Mouse (Mus musculus): ENCODE measurements around the gene Wdr61.

Gene Wdr61

DNA sequence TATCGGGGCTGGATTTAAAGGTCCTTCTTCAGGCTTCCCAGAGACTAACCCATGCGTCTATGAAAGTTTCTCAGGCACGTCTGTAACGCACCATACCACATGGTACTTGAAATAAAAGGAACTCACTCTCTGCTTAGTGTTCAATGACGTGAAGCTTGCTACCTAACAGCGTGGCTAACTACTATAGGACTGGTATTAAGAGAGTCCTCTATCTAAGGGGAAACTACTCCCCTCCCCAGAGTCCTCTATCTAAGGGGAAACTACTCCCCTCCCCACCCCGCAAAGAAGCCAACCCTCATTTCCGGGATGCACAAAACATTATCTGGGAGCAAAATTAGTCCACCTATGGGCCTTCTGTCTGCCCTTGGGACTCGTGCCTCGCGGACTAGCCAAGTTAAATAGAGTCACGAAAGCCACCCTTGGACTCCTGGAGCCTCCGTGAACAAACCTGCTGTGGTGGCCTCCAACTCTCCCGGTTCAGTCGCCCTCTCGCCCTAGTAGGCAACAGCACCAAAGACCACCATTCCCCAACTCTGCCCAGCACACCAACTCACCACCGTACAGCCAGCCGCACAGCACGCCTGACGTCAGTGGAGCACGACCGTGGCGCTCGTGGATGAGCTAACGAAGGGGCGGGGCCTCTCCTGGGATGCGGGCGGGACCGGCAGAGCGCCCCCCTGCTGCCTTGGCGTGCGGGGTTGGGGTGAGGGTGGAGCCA is at the start of gene Wdr61:
Gene Wdr61 (minus strand): TSS at position 599 of the 718 bp plus-strand sequence.
- DNase-seq (ENCODE audit: low read depth, low spot score) = peak; percentile 89

GRCm38 (mm10) chr9:54784003-54784402 is 49.7 kb upstream of the Wdr61 start:
- DNase-seq (ENCODE audit: low read depth, low spot score) = no peak

DNA sequence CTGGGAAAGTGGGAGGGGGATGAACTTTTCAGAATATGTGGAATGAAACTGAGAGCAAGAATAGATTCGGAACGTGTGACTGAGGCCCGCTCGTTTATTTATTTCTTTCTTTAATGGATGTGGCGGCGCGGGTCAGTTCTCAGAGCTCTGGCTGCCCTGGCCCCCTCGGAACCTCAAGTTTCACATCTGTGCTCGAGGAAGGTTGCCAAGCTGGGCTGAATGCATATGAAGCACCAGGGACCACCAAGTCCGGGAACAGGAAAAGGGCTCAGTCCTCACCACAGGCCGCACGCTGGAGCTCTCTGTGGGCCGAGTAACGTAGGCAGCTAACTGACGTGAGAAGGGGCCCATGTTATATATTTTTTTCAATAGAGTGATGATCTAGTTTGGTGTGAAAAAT is 48.2 kb upstream of the Wdr61 start:
- no peak for DNase-seq (ENCODE audit: low read depth, low spot score)

- DNase-seq (ENCODE audit: low read depth, low spot score) = no peak
Observed at GRCm38 (mm10) chr9:54779280-54779679, 45.0 kb upstream of the Wdr61 start.

DNA sequence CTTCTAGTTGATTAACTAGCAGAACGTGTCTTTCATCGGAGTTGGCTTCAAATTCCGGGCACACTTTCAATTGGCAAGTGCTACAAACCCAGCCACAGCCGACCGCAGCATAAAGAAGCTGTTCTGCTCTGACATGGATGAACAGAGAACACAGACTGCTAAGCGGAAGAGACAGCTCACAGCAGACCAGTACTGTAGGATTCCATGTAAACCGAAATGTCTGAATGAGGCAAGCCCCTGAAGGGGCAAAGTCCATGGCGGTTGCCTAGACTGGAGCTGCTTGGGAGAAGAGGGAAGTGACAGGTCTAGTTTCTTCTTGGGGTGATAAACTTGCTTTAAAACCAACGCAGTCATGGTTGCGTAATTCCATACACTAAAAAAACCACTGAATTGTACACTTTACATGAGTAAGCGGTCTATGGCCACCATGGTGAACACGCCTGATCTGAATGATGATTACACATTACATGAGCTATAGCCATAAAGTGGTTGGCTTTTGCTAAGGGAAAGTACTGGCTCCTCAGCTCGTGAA is 42.2 kb upstream of the Wdr61 start:
- DNase-seq (ENCODE audit: low read depth, low spot score) = no peak

- no peak for DNase-seq (ENCODE audit: low read depth, low spot score)
Observed at GRCm38 (mm10) chr9:54770140-54770780, 35.9 kb upstream of the Wdr61 start.

DNA sequence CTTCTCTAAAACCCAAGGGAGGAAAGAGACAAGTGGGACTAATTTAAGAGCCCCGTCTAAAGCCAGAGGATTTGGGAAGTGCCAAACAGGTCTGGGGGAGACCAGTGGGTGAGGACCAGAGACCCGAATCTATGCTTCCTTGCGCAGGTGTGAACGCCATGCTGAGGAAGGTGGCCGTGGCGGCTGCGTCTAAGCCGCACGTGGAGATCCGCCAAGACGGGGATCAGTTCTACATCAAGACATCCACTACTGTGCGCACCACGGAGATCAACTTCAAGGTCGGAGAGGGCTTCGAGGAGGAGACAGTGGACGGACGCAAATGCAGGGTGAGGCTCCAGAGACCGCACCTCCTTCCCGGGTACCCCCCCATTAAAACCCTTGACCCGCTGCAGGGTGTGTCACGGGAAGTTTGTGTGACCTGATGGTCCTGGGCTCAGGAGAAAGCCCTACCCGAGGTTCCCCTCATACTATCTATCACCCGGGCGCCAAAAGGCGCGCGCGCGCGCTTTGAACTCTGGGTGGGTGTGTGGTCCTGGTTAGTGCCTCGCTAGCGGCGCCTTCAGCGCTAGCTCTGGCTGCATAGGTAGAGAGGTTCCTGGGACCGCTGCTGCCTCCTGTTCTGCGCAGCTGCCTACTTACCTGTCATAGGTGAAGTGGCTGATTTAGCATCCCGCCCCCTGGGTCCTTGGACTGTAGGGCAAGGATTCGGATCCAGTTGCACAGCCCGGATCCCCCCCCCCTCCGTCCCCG is 31.2 kb upstream of the Wdr61 start:
- no peak for DNase-seq (ENCODE audit: low read depth, low spot score)

- no peak for DNase-seq (ENCODE audit: low read depth, low spot score)
Observed at GRCm38 (mm10) chr9:54764561-54765217, 30.4 kb upstream of the Wdr61 start, which contains the start of gene Crabp1. Gene Crabp1, plus strand, starts transcription at chr9:54764748.

- no peak for DNase-seq (ENCODE audit: low read depth, low spot score)
Observed at GRCm38 (mm10) chr9:54764091-54764490, 29.8 kb upstream of the Wdr61 start.

DNA sequence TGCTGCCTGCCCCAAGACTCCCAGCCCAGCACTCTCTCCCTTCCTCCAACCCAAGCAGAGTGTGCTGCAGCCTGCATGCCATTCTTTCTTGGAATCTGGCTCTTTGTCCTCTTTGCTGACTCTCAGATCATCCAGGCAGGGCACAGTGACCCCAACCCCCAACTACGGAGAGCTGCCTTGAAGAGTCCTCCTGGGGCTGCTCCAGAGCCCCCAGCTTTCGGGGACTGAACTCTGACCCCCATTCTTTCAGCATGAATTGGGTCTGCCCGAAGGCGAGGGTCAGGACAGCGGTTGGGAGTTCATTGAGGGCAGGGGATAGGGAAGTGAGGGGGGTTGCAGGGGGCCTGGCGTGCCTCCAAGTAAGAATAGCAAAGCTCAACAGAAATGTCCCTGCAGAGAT is 25.3 kb upstream of the Wdr61 start:
- no peak for DNase-seq (ENCODE audit: low read depth, low spot score)

DNA sequence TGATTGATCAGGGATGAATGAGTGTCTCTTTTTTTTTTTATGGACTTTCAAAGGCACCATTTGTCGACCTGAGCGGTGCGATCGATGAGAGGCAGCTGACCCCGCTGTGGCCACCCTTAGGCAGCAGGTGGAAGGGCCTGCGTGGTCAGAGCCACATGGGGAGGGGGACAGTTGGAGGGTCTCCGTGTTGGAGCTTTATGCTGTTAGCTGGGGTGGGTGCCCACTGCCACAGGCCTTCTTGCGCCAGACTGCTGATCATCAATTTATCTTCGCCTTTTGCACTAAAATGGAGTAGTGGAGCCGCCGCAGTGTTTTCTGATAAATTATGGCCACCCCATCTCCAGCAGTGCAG is 18.6 kb upstream of the Wdr61 start:
- DNase-seq (ENCODE audit: low read depth, low spot score) = no peak

- DNase-seq (ENCODE audit: low read depth, low spot score) = no peak
Observed at GRCm38 (mm10) chr9:54752201-54752943, 18.1 kb upstream of the Wdr61 start.

- DNase-seq (ENCODE audit: low read depth, low spot score) = no peak
Observed at GRCm38 (mm10) chr9:54751684-54752083, 17.4 kb upstream of the Wdr61 start.

DNA sequence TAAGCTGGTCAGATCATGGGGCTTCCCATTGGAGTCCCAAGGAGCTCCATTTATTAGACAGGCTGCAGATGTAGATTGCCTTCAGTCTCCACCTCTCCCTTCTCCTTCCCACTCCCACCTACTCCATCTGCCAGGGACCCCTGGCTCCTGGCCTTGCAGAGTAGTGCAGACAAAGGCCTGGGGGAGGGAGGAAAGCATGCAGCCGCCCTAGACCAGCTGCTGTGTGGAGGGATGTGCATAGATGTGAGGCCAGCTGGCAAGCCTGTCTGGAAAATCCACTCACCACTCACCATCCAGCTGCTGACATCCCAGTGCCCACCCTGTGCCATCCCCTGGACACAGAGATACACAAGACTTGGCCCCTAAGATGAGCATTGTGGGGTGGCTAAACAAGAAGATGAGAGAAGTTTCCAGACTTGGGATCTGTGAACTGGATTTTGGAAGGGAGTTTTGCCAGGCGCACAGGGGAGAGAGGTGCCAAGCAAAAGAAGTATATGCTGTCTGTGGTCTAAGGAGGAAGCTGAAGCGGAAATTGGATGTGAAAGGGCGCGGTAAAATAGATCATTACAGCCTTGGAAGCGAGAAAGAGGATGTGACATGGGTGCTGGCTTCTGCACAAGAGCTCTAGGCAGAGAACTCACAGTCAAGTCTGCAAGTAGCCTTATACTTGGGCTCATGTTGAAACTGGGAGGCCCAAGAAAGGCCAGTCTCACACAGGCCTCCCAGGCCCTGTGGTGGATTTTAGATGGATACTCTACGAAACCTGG is 16.1 kb upstream of the Wdr61 start:
- DNase-seq (ENCODE audit: low read depth, low spot score) = no peak

- no peak for DNase-seq (ENCODE audit: low read depth, low spot score)
Observed at GRCm38 (mm10) chr9:54745740-54746370, 11.5 kb upstream of the Wdr61 start.

DNA sequence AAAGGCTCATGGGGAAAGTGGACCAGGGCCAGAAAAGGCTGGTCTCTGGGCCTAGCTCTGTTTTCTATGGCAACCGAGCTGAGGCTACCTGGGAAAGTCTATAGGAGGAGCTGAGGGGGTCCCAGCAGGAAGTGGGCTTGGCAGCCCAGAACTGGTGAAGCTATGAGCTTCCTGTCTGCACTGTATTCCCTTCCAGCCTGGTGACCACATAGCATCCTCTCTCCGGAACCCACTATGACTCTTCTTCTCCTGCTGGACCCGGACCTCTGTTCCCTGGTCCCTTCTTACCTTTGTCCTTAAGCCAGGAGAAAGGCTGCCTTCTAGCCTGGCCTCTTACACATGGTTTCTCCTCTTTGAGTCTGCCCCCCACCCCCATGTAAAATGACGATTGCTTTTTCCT is 9.6 kb upstream of the Wdr61 start:
- no peak for DNase-seq (ENCODE audit: low read depth, low spot score)

GRCm38 (mm10) chr9:54738376-54738775 is 4.1 kb upstream of the Wdr61 start:
- DNase-seq (ENCODE audit: low read depth, low spot score) = peak; percentile 58

DNA sequence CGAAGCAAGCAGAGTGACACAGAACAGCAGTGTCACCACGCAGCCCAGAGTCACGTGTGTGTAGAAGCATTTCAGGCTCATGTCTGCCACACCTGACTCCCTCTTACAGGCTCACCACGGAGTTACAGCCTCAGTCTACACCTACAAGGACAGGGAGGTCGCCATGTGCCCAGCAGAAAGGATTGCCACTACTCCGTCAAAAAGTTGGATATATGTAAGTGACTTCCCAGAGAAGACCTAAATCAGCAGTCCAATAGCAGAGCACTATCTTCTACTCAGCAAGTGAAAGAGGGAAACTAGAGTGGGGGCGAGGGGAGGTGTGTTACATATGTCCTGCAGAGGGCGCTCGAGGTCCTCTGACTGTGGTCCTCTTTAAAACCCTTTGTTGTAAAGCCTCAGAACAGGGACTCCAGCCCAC is 2.0 kb upstream of the Wdr61 start:
- DNase-seq (ENCODE audit: low read depth, low spot score) = peak; percentile 65

- no peak for DNase-seq (ENCODE audit: low read depth, low spot score)
Observed at GRCm38 (mm10) chr9:54734639-54735252, 427 bp upstream of the Wdr61 start.
